Mouse (Mus musculus): Measurements from ENCODE around the gene Sgsh.
"Not testable (repeated sequence)": the region's sequence is repeated elsewhere in the genome, so short reads cannot be mapped to it uniquely, and the experiment has no call there.

The Sgsh gene

GRCm38 (mm10) chr11:119355443-119356385, at the start of gene Sgsh, which contains the start of gene Slc26a11:
Gene Sgsh (minus strand): TSS chr11:119355536.
Gene Slc26a11 (plus strand): TSS chr11:119355557.
- peak; percentile 58 for DNase-seq (ENCODE audit: low spot score)

DNA sequence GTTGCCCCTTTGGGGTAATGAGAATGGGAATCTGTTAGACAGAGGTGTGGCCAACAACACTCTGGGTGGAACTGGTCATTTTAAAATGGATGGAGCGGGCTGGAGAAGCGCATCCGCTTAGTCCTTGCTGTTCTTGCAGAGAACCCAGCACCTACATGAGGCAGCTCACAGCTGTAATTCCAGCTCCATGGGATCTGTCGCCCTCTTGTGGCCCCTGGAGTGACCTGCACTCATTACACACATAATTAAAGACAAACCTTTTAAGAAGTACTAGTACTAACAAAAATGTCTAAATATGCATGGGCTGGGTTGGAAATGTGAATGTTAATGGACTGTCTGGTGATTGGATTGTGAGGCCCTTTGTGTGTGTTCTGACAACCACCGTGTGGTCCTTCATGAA, 49.3 kb upstream of the Sgsh start:
- peak; percentile 68 for DNase-seq (ENCODE audit: low spot score)

DNA sequence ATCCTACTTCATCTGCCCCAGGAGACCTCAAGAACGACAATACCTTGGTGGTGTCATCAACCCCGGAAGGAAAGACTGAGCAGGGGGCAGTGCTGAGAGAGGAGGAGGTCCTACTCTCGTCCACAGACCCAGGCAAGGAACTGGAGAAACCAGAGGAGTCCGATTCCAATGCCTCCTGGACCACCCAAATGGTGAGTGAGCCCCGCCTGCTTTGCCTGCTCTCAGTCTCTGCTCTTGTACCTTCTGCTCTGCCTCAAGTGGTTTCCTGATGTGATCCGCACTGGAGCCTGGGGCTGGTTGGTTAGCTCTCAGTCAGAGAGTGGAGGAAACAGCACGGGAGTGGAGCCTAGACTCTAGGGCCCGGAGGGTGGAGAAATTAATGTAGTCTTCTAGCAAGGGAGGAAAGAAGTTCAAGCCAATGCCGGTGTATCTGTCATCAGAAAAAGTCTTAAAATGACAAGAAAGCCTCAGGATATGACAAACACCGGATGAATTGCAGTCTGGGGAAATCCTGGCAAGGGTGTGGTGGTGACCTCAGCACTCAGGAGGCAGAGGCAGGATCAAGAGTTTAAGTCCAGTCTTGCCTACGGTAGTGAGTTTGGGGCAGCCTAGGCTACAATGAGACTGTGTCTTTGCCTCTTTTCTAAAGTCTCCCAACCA, 47.3 kb upstream of the Sgsh start:
- no peak for DNase-seq (ENCODE audit: low spot score)

- no peak for DNase-seq (ENCODE audit: low spot score)
Observed at GRCm38 (mm10) chr11:119396461-119396860, 41.1 kb upstream of the Sgsh start.

DNA sequence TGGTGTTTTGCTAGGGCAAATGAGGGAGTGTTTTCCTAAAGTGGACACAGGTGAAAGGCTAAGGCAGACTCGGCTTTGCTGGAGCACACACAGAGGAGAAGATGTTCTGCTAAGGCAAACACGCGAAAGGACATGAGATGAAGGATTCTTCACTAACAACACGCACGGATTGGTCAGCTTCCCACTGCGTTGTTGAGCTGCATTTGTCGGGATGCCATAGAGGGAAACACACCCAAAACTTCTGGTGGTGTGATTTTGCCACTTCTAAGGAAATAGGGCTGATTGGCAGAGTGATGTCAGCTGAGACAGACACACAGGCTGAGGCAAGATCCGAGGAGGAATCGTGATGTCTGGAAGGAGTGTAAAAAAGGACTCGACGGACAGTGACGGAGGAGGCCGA, 40.6 kb upstream of the Sgsh start:
- no peak for DNase-seq (ENCODE audit: low spot score)

DNA sequence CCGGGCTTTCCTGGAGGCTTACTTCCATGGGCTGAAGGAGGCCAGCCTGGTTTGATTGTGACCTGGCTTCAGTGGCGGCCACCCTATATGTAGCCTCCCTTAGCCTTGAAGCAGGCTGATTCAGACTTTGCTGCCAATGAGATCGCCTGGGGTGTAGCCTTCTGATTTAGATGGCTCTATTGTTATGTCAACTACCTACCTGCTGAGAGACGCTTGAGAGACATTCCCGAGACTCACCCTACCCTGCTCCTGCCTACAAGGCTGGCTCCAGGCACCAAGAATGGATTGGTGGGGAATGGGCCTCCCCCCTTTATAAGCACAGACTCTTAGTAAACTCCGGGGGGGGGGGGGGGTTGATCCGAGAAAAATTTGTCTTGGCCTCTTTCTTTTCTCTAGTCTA, 40.1 kb upstream of the Sgsh start:
- DNase-seq (ENCODE audit: low spot score): no peak

DNA sequence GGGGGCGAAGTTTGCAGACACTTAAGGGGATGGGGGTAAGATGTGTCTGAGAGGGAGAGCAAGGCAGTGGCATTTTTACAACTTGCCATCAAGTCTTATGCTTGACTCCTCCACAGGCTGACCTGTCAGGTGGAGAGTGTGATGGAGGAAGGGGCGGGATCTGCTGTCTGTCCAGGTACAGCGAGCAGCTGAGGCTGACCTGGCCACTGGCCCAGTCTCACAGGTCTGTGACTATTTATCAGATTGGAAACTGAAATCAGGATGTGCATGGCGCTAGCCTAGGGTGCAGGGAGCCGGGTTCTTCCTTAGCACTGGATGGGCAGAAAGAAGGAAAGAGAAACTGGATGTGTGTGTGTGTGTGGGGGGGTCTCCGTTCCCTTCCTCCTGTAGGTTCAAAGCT, 38.9 kb upstream of the Sgsh start:
- no peak for DNase-seq (ENCODE audit: low spot score)

GRCm38 (mm10) chr11:119393483-119393804, 38.1 kb upstream of the Sgsh start:
- DNase-seq (ENCODE audit: low spot score): peak; percentile 26

DNA sequence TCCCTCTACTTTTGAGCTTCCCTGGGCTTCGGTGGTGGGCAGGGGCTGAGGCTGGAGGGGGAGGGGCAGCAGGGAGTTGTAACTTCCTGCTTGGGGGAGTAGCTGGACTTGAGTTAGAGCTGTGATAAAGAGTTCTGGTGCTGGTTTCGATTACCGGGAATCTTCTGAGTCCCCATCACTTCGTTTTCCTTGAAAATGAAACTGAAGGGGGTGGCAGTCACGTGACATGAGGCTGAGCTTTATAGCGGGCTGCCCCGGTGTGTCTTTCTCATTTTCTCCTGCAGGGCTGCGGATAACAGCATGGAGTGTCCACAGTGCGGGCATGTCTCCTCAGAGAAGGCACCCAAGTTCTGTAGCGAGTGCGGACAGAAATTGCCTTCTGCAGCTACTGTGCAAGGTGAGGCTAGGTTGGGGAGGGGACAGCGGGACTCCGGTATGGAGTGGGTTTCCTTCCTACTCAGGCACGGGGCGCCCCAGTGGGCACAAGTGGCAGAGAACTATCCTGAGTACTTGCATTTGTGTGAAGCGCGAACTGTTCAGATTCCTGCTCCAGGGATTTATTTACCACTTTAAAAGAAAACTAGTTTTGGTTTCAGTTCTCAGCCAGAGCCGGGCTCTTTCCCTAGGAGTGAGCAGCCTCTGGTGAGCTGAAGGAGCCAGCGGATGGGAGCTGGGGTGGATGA, 37.6 kb upstream of the Sgsh start, which contains the start of gene Rnf213:
Gene Rnf213, plus strand, starts transcription at position 301 of the 683 bp plus-strand sequence.
- peak; percentile 72 for DNase-seq (ENCODE audit: low spot score)

DNA sequence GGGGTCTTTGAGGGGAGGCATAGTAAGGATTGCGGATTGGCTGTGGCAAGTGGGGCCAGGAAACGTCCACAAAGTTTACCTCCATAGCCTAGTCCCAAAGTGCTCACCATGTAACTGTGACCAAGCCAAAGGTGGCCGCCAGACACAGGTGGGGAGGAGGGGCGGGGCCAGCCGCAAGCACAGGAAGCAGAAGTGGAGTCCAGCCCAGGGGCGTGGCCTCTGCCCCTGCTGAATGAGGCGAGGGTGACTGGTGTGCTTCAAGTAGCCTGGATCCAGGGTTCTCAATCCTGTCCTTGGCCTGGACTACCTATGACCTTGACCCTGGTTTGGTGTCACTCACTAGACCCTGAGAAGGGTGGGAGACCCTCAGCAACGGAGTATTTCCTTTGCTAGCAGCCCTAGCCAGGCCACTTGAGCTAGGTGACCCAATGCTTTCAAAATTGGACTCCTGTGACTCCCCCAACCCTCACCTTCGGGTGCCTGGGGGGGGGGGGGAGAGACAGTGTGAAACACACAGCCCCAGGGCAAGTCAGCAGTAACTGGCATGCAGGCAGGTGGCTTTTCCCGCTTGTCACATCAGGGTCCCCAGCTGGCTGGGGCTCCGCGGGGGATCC, 36.8 kb upstream of the Sgsh start:
- DNase-seq (ENCODE audit: low spot score): peak; percentile 66

- peak; percentile 37 for DNase-seq (ENCODE audit: low spot score)
Observed at GRCm38 (mm10) chr11:119391386-119392000, 36.2 kb upstream of the Sgsh start.

GRCm38 (mm10) chr11:119390271-119391231, 35.2 kb upstream of the Sgsh start:
- DNase-seq (ENCODE audit: low spot score): peak; percentile 18

- DNase-seq (ENCODE audit: low spot score): peak; percentile 9
Observed at GRCm38 (mm10) chr11:119389851-119390270, 34.5 kb upstream of the Sgsh start.

DNA sequence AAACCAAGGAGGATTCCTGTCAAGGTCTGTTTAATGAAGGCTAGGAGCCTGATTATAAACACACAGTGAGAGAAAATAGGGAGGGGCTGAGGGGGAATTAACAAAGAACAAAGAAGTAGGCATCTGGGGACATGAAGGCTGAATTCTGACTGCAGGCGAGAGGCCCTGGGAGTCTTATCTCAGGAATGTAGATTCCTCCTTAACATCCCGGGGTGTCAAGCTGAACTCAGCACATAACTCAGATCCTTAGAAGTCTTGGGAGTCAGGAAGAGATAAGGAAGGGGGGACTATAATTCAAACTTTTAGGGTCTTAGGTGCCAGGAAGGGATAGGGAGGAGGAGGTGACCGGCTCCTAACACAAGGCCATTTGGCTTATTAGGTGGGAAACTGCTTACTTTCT, 31.9 kb upstream of the Sgsh start:
- not testable (repeated sequence) for DNase-seq (ENCODE audit: low spot score)

- DNase-seq (ENCODE audit: low spot score): no peak
Observed at GRCm38 (mm10) chr11:119386306-119386705, 31.0 kb upstream of the Sgsh start.

GRCm38 (mm10) chr11:119384904-119385303, 29.6 kb upstream of the Sgsh start:
- DNase-seq (ENCODE audit: low spot score): no peak

DNA sequence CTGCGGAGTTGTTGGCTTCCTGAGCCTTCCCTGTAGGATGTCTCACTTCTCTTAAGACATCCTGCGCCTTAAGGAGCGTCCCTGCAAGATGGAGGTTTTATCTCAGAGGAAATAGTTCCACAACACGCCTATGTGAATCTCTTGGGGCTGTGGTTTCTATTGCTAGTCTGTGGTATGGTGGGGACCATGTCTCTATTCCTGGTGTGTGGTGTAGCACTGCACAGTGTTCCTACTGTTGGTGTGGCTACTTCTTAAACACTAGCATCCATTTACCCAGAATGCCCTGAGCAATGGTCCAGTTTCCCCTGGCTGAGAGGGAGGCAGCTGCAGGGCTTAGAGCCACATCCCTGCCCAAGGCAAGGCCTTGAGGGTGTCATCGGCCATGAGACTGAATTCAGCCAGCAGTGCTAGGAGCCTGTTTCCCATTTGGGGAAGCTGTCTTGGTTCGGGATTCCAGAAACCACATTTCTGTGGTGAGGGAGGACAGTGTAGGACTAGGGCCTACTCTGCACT, 27.1 kb upstream of the Sgsh start:
- no peak for DNase-seq (ENCODE audit: low spot score)

DNA sequence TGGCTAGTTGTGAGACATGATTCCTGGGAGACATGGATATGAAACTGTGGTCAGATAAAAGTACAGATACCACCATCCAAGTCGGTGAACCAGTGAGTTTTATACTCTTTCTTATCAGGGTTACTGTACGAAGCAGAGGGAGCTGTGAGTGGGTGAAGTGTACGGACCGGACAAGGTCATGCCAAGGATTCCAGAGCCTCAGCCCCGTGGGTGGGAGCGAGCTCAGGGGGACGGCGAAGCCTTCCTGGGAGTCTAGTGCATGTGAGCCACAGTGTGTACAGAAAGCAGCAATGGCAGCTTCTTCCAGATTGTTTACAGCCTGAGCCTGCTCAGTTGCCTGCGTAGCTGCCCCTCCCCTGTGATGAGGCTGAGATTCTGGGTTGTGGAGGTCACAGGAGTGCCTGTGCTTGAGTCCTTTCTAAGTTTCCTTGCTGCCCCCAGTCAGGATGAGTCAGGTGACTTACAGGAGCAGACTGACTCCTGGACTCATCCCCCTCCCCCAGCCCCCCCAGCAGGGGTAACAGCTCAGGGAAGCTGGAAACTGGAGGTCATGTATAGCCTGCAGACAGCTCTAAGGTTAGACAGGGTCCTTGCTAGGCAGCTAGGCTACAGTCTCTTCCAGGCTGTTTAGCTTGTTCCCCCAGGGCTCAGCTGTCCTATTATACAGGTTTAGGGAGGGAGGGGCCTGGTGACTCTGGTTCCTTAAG, 26.4 kb upstream of the Sgsh start:
- no peak for DNase-seq (ENCODE audit: low spot score)

GRCm38 (mm10) chr11:119378551-119378950, 23.2 kb upstream of the Sgsh start:
- no peak for DNase-seq (ENCODE audit: low spot score)

DNA sequence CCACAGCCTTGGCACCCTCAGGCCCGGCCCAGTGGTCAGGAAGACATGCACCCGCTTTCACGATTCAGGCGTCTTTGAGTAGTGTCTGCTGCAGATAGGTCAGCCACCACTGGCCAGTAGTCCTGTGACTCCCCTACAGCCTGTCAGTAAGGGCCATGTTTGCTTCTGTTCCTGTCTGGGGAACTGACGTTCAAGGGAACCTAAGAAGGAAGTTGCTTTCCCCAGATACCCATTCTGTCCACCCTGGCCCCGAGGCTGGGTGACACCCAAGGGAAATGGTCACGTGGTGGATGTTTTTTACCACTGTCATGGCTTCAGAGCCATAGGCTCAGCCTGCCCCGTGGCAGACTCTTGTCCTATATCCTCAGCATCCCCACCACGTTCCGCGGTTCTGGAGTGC, 22.0 kb upstream of the Sgsh start:
- DNase-seq (ENCODE audit: low spot score): no peak
